Comparison of ENCODE assay signal across 8 mouse cellular contexts in the genomic region with DNA sequence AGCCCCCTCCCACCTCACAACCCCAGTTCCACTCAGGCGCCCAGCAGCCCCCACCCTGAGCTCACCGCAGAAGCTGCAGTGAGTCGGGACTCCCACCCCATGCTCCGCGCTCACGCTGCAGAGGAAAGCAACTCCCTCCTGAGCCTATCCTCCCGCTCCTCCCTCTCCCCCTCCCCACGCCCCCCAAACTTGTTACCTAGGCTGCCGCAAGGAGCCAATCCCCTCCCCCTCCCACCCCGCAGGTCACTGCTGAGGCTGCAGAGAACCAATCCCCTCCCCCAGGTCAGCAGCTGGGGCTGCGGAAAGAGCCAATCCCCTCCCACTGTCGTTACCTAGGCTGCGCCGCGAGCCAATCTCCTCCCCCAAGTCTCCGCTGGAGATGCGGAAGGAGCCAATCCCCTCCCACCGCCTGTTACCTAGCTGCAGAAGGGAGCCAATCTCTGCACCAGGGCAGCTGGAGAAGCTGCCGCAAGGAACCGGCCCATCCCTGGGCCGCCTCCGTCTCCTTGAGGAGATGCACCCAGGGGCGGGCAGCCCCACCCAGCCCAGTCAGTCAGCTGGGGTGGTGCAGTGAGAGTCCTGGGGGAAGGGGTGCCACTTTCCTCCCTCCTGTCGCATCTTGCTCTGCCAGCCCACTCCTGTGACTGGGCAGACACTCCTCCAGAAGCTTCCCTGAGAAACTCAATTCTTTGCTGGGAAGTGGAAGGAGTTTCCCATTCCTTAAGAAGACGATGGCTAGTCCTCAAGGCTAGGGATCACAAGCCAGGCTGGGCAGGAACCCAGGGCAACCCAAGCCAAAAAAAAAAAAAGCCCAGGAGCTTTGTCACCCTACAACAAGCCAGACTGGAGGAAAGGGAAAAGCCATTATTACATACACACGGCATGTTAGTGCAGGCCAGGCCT. TPM values are rescaled to one million over a fixed set of nuclear protein-coding genes. Genes with fewer than 3 reads are reported as not detected.
DNase-seq lines count a peak whose midpoint lies in the region; ATAC-seq lines count a peak whose summit lies in the region.

No protein-coding gene starts in this region.

- H3K36me3 ChIP-seq in embryonic facial prominence, embryonic 13.5 days, result peaks cover 52% of the 10 kb centered on the region
- H3K36me3 ChIP-seq in limb, embryonic 12.5 days, result peaks cover 58% of the 10 kb centered on the region
- peaks cover 61% of the 10 kb centered on the region for H3K36me3 ChIP-seq in midbrain, embryonic 14.5 days (ENCODE audit: control insufficient read depth, insufficient read depth, low read length)

- peak overlapping the region; percentile 89 for H3K27ac ChIP-seq in embryonic facial prominence, embryonic 13.5 days
- H3K27ac ChIP-seq in limb, embryonic 12.5 days, result peak overlapping the region; percentile 87
- peak overlapping the region; percentile 84 for H3K27ac ChIP-seq in midbrain, embryonic 14.5 days (replicated peaks; ENCODE audit: low read depth, low read length)

- H3K4me3 ChIP-seq in embryonic facial prominence, embryonic 13.5 days, result peak overlapping the region; percentile 55
- H3K4me3 ChIP-seq in limb, embryonic 12.5 days (replicated peaks), result peak overlapping the region; percentile 55
- H3K4me3 ChIP-seq in midbrain, embryonic 14.5 days (replicated peaks; ENCODE audit: low read depth, low read length), result peak overlapping the region; percentile 51

- H3K4me2 ChIP-seq in embryonic facial prominence, embryonic 13.5 days, result peak overlapping the region; percentile 97
- peak overlapping the region; percentile 99 for H3K4me2 ChIP-seq in limb, embryonic 12.5 days
- H3K4me2 ChIP-seq in midbrain, embryonic 14.5 days (ENCODE audit: low read length), result peak overlapping the region; percentile 97

- 1% methylated on average over 26 of the region's 26 CpGs for WGBS in embryonic facial prominence, embryonic 13.5 days
- under 1% methylated on average over 23 of the region's 26 CpGs for WGBS in limb, embryonic 12.5 days
- 2% methylated on average over 25 of the region's 26 CpGs for WGBS in midbrain, embryonic 14.5 days

- peak; percentile 88 for ATAC-seq in embryonic facial prominence, embryonic 13.5 days (ENCODE audit: insufficient number of reproducible peaks, insufficient read depth, low FRiP score, low TSS enrichment, low read depth)
- peak; percentile 84 for ATAC-seq in limb, embryonic 12.5 days (ENCODE audit: insufficient number of reproducible peaks, insufficient read depth, low FRiP score, low TSS enrichment, low read depth)
- peak; percentile 92 for ATAC-seq in midbrain, embryonic 14.5 days (ENCODE audit: low FRiP score, low TSS enrichment)

- H3K27me3 ChIP-seq in embryonic facial prominence, embryonic 13.5 days, result no peaks in the 10 kb centered on the region
- no peaks in the 10 kb centered on the region for H3K27me3 ChIP-seq in limb, embryonic 12.5 days
- H3K27me3 ChIP-seq in midbrain, embryonic 14.5 days (ENCODE audit: control insufficient read depth, insufficient read depth, low read length), result no peaks in the 10 kb centered on the region

- peaks cover 64% of the 10 kb centered on the region for H3K4me1 ChIP-seq in embryonic facial prominence, embryonic 13.5 days
- peaks cover 62% of the 10 kb centered on the region for H3K4me1 ChIP-seq in limb, embryonic 12.5 days (replicated peaks)
- H3K4me1 ChIP-seq in midbrain, embryonic 14.5 days (ENCODE audit: control insufficient read depth, insufficient read depth, low read length), result peaks cover 59% of the 10 kb centered on the region

- H3K9ac ChIP-seq in embryonic facial prominence, embryonic 13.5 days, result peak overlapping the region; percentile 76
- H3K9ac ChIP-seq in limb, embryonic 12.5 days (replicated peaks), result peak overlapping the region; percentile 66
- peak overlapping the region; percentile 62 for H3K9ac ChIP-seq in midbrain, embryonic 14.5 days (replicated peaks; ENCODE audit: low read length)

- DNase-seq in 416B (ENCODE audit: low read depth), result peak; percentile 93
- DNase-seq in adrenal gland, postnatal 4 days (ENCODE audit: low spot score in 2 of 2), result peak; percentile 62 to 79
- peak; percentile 81 for DNase-seq in heart, adult 8-10 months (ENCODE audit: low spot score)
- DNase-seq in kidney, adult 8-10 months, result peak; percentile 90 to 93
- DNase-seq in midbrain, embryonic 14.5 days, result peak; percentile 95
- DNase-seq in spleen, adult 12 weeks (ENCODE audit: low spot score), result peak; percentile 71

- H3K9me3 ChIP-seq in embryonic facial prominence, embryonic 13.5 days, result no peaks in the 10 kb centered on the region
- H3K9me3 ChIP-seq in limb, embryonic 12.5 days, result no peaks in the 10 kb centered on the region
- H3K9me3 ChIP-seq in midbrain, embryonic 14.5 days (ENCODE audit: control insufficient read depth, low read length), result no peaks in the 10 kb centered on the region

RNA-seq across cellular contexts. Expression of gene Nfe2l1, which starts 5.6 kb away (rescaled TPM):
- 100 to 1,000 TPM; 269 to 272 TPM for total RNA-seq in adrenal gland, postnatal 4 days (2021)
- polyA plus RNA-seq in embryonic facial prominence, embryonic 13.5 days (2015; fragmentation: Nextera tagmentation; extraction: Ambion mirVana), result 61.7 and 66.5 TPM in 2 replicates
- total RNA-seq in heart, adult 8-10 months (2022), result 100 to 1,000 TPM; 462 to 530 (median 477) TPM
- polyA plus RNA-seq in limb, embryonic 12.5 days (2016; fragmentation: Nextera tagmentation; extraction: Ambion mirVana), result 66.3 and 70.1 TPM in 2 replicates
- 40.1 and 46.3 TPM in 2 replicates for polyA plus RNA-seq in midbrain, embryonic 14.5 days (2014; fragmentation: Nextera tagmentation; extraction: Ambion mirVana)

RNA-seq across cellular contexts. Expression of gene Copz2, which starts 25.5 kb away (rescaled TPM):
- total RNA-seq in adrenal gland, postnatal 4 days (2021), result 10 to 100 TPM; 53.2 to 62.5 TPM
- polyA plus RNA-seq in embryonic facial prominence, embryonic 13.5 days (2015; fragmentation: Nextera tagmentation; extraction: Ambion mirVana), result 123 and 125 TPM in 2 replicates
- total RNA-seq in heart, adult 8-10 months (2022), result 10 to 100 TPM; 36.0 to 43.5 (median 41.1) TPM
- polyA plus RNA-seq in limb, embryonic 12.5 days (2016; fragmentation: Nextera tagmentation; extraction: Ambion mirVana), result 78.1 and 88.3 TPM in 2 replicates
- polyA plus RNA-seq in midbrain, embryonic 14.5 days (2014; fragmentation: Nextera tagmentation; extraction: Ambion mirVana), result 6.5 and 16.0 TPM in 2 replicates

RNA-seq across cellular contexts. Expression of gene Cbx1, which starts 35.2 kb away (rescaled TPM):
- total RNA-seq in adrenal gland, postnatal 4 days (2021), result 100 to 1,000 TPM in 1 of 2 experiments, 10 to 100 TPM in 1; 93.5 to 109 TPM
- 164 and 170 TPM in 2 replicates for polyA plus RNA-seq in embryonic facial prominence, embryonic 13.5 days (2015; fragmentation: Nextera tagmentation; extraction: Ambion mirVana)
- 10 to 100 TPM; 30.9 to 33.4 (median 32.4) TPM for total RNA-seq in heart, adult 8-10 months (2022)
- polyA plus RNA-seq in limb, embryonic 12.5 days (2016; fragmentation: Nextera tagmentation; extraction: Ambion mirVana), result 184 and 189 TPM in 2 replicates
- 73.9 and 76.4 TPM in 2 replicates for polyA plus RNA-seq in midbrain, embryonic 14.5 days (2014; fragmentation: Nextera tagmentation; extraction: Ambion mirVana)

RNA-seq across cellular contexts. Expression of gene Snx11, which starts 46.8 kb away (rescaled TPM):
- total RNA-seq in adrenal gland, postnatal 4 days (2021), result 10 to 100 TPM; 27.8 TPM
- 23.5 TPM in 2 replicates for polyA plus RNA-seq in embryonic facial prominence, embryonic 13.5 days (2015; fragmentation: Nextera tagmentation; extraction: Ambion mirVana)
- total RNA-seq in heart, adult 8-10 months (2022), result 10 to 100 TPM; 11.6 to 14.5 (median 12.9) TPM
- 21.1 and 21.2 TPM in 2 replicates for polyA plus RNA-seq in limb, embryonic 12.5 days (2016; fragmentation: Nextera tagmentation; extraction: Ambion mirVana)
- polyA plus RNA-seq in midbrain, embryonic 14.5 days (2014; fragmentation: Nextera tagmentation; extraction: Ambion mirVana), result 25.8 and 29.6 TPM in 2 replicates

Comparison
In these comparisons a context has a peak if more than half of its experiments do, and no peak if none do; other contexts are left out.
1. Peak in every context shown above with its lines: DNase-seq, ATAC-seq, H3K4me3 ChIP-seq and H3K27ac ChIP-seq.